Mouse (Mus musculus) small intestine, adult 2 months (tissue): ENCODE results near the gene Sat2.

ENCODE experiments used
- CTCF ChIP-seq: fragments of 200-500 bp; IDR thresholded peaks from 2 replicates; pipeline ENCODE4 v1.5.1; 2012; ENCODE audit warnings: low read depth, mild to moderate bottlenecking, control low read depth, inconsistent platforms, low read length, moderate library complexity, mixed read lengths; ENCODE audit not compliant: insufficient replicate concordance, insufficient read length; ENCODE audit errors: extremely low read depth
- POLR2A ChIP-seq: fragments of 200-500 bp; IDR thresholded peaks from 2 replicates; pipeline ENCODE4 v1.6.1; 2012; ENCODE audit warnings: low read depth, mild to moderate bottlenecking, control low read depth, inconsistent platforms, low read length, moderate library complexity

GRCm38 (mm10) chr11:69633128-69633866 is 11.5 kb downstream of the Sat2 start:
- TF ChIP-seq POLR2A (no peak), CTCF (no peak)
